Mouse (Mus musculus) natural killer cell, adult 2 months (primary cell): Measurements from ENCODE around the gene Lpp.

Experiments used
- DNase-seq, 2 experiments: peaks; one replicate each; pipeline ENCODE4 v3.0.0; 2022; ENCODE audit warnings: low spot score in 2 of 2

Gene Lpp

GRCm38 (mm10) chr16:24875661-24876060 lies 482.4 kb downstream of the Lpp start:
- no peak for DNase-seq

GRCm38 (mm10) chr16:24878977-24879376 lies 485.7 kb downstream of the Lpp start:
- no peak for DNase-seq

GRCm38 (mm10) chr16:24880698-24881097 lies 487.4 kb downstream of the Lpp start:
- no peak for DNase-seq

GRCm38 (mm10) chr16:24881981-24882775 lies 488.9 kb downstream of the Lpp start:
- DNase-seq, result no peak

GRCm38 (mm10) chr16:24884017-24884416 lies 490.7 kb downstream of the Lpp start:
- DNase-seq, result no peak

GRCm38 (mm10) chr16:24886346-24886745 lies 493.0 kb downstream of the Lpp start:
- no peak for DNase-seq

GRCm38 (mm10) chr16:24886943-24887342 lies 493.6 kb downstream of the Lpp start:
- DNase-seq, result no peak

- no peak for DNase-seq
Observed at GRCm38 (mm10) chr16:24891453-24891852, 498.1 kb downstream of the Lpp start.

- DNase-seq, result no peak
Observed at GRCm38 (mm10) chr16:24895160-24895559, 501.9 kb downstream of the Lpp start.

GRCm38 (mm10) chr16:24897641-24898040 lies 504.3 kb downstream of the Lpp start:
- no peak for DNase-seq

GRCm38 (mm10) chr16:24900241-24900796 lies 507.0 kb downstream of the Lpp start:
- no peak for DNase-seq

- DNase-seq, result no peak
Observed at GRCm38 (mm10) chr16:24901139-24901859, 508.0 kb downstream of the Lpp start.

GRCm38 (mm10) chr16:24902111-24902510 lies 508.8 kb downstream of the Lpp start:
- DNase-seq, result no peak

GRCm38 (mm10) chr16:24908926-24909325 lies 515.6 kb downstream of the Lpp start:
- no peak for DNase-seq

GRCm38 (mm10) chr16:24910321-24910720 lies 517.0 kb downstream of the Lpp start:
- no peak for DNase-seq

- peak; percentile 54 to 56 for DNase-seq
Observed at GRCm38 (mm10) chr16:24910834-24911233, 517.5 kb downstream of the Lpp start.

GRCm38 (mm10) chr16:24912381-24912780 lies 519.1 kb downstream of the Lpp start:
- DNase-seq, result no peak

GRCm38 (mm10) chr16:24913021-24913420 lies 519.7 kb downstream of the Lpp start:
- DNase-seq, result peak; percentile 7 to 19

GRCm38 (mm10) chr16:24913641-24914392 lies 520.5 kb downstream of the Lpp start:
- DNase-seq, result no peak

GRCm38 (mm10) chr16:24914393-24914751 lies 521.1 kb downstream of the Lpp start:
- DNase-seq, result no peak

GRCm38 (mm10) chr16:24915470-24915869 lies 522.2 kb downstream of the Lpp start:
- no peak for DNase-seq

- DNase-seq, result no peak
Observed at GRCm38 (mm10) chr16:24919349-24920012, 526.2 kb downstream of the Lpp start.
